Mouse (Mus musculus): Measurements from ENCODE around the gene Naa80. TPM values are rescaled to one million over a fixed set of nuclear protein-coding genes. Genes with fewer than 3 reads are reported as not detected.

Naa80 gene
- total RNA-seq, 1 experiment: 7.3 TPM

GRCm38 (mm10) chr9:107567702-107568319 lies 10.9 kb upstream of the Naa80 start, which contains the start of gene Hyal2:
TSS of gene Hyal2 (plus strand) at chr9:107567945.
- no peak within 1 kb of the TSS for H3K27ac ChIP-seq (ENCODE audit: insufficient read depth, low read depth, low read length, poor library complexity, severe bottlenecking)
- H3K9ac ChIP-seq (ENCODE audit: insufficient read depth, low read depth, low read length, poor library complexity, severe bottlenecking): peak within 1 kb of the TSS; percentile 35; the same call in 1 of the 2 replicates
- peaks cover 0 to 25% of the 10 kb centered on the region in 2 experiments; a peak in 3 of 4 replicates for H3K4me1 ChIP-seq (ENCODE audit: control insufficient read depth in 2 of 2, insufficient read depth in 2 of 2, low read length in 2 of 2, poor library complexity in 1 of 2)
- H3K36me3 ChIP-seq (ENCODE audit: control insufficient read depth, insufficient read depth, low read length, poor library complexity, severe bottlenecking): peaks cover 21% of the 10 kb centered on the region
- H3K4me3 ChIP-seq (ENCODE audit: insufficient read depth in 1 of 2, low read depth in 1 of 2, low read length in 2 of 2, poor library complexity in 1 of 2, severe bottlenecking in 1 of 2): peak within 1 kb of the TSS; percentile 67 to 81
- DNase-seq (ENCODE audit: low read depth, low spot score): no peak
- TF ChIP-seq CHD2 (IDR thresholded peaks at IDR 0.05; ENCODE audit: low read depth, low read length): no peak
- no peak for TF ChIP-seq MAFK (IDR thresholded peaks at IDR 0.05; ENCODE audit: insufficient read depth, low read depth, low read length)
- TF ChIP-seq ZC3H11A (IDR thresholded peaks at IDR 0.05; ENCODE audit: borderline replicate concordance, low read depth, low read length): no peak
- TF ChIP-seq ZNF384 (IDR thresholded peaks at IDR 0.05; ENCODE audit: low read depth, low read length): no peak
- no peak for TF ChIP-seq HCFC1 (IDR thresholded peaks at IDR 0.05; ENCODE audit: borderline replicate concordance, insufficient read depth, low read length)
- H3K9me3 ChIP-seq (ENCODE audit: control insufficient read depth, insufficient read depth, low read depth, low read length): no peaks in the 10 kb centered on the region
- in situ Hi-C loops (cut with MboI; ENCODE audit: low sequenced_read_pairs in 2 of 2, unreplicated experiment in 2 of 2): no loop called here

- in situ Hi-C loops (cut with MboI; ENCODE audit: low sequenced_read_pairs in 2 of 2, unreplicated experiment in 2 of 2): no loop called here
- peaks cover 21% of the 10 kb centered on the region for H3K36me3 ChIP-seq (ENCODE audit: control insufficient read depth, insufficient read depth, low read length, poor library complexity, severe bottlenecking)
- H3K27ac ChIP-seq (ENCODE audit: insufficient read depth, low read depth, low read length, poor library complexity, severe bottlenecking): no peak overlapping the region
- no peaks in the 10 kb centered on the region for H3K9me3 ChIP-seq (ENCODE audit: control insufficient read depth, insufficient read depth, low read depth, low read length)
- peak; percentile 90 for DNase-seq (ENCODE audit: low read depth, low spot score)
- H3K4me3 ChIP-seq (ENCODE audit: insufficient read depth in 1 of 2, low read depth in 1 of 2, low read length in 2 of 2, poor library complexity in 1 of 2, severe bottlenecking in 1 of 2): peak overlapping the region; percentile 67 to 81
- peak overlapping the region; percentile 80 for H3K9ac ChIP-seq (ENCODE audit: insufficient read depth, low read depth, low read length, poor library complexity, severe bottlenecking)
- peaks cover 0 to 25% of the 10 kb centered on the region in 2 experiments; a peak in 3 of 4 replicates for H3K4me1 ChIP-seq (ENCODE audit: control insufficient read depth in 2 of 2, insufficient read depth in 2 of 2, low read length in 2 of 2, poor library complexity in 1 of 2)
- no peak for TF ChIP-seq CHD2 (IDR thresholded peaks at IDR 0.05; ENCODE audit: low read depth, low read length)
- peak; percentile 49; the same call in 1 of the 2 replicates for TF ChIP-seq HCFC1 (IDR thresholded peaks at IDR 0.05; ENCODE audit: borderline replicate concordance, insufficient read depth, low read length)
- TF ChIP-seq MAFK (IDR thresholded peaks at IDR 0.05; ENCODE audit: insufficient read depth, low read depth, low read length): no peak
Measured at GRCm38 (mm10) chr9:107568331-107569261, 10.1 kb upstream of the Naa80 start.

- Histone ChIP-seq H3K4me3 (ENCODE audit: insufficient read depth in 1 of 2, low read depth in 1 of 2, low read length in 2 of 2, poor library complexity in 1 of 2, severe bottlenecking in 1 of 2) (peak overlapping the region; percentile 67 to 81), H3K9me3 (ENCODE audit: control insufficient read depth, insufficient read depth, low read depth, low read length) (no peaks in the 10 kb centered on the region), H3K4me1 (ENCODE audit: control insufficient read depth in 2 of 2, insufficient read depth in 2 of 2, low read length in 2 of 2, poor library complexity in 1 of 2) (peaks cover 0 to 25% of the 10 kb centered on the region in 2 experiments; a peak in 3 of 4 replicates), H3K9ac (ENCODE audit: insufficient read depth, low read depth, low read length, poor library complexity, severe bottlenecking) (peak overlapping the region; percentile 80), H3K27ac (ENCODE audit: insufficient read depth, low read depth, low read length, poor library complexity, severe bottlenecking) (no peak overlapping the region), H3K36me3 (ENCODE audit: control insufficient read depth, insufficient read depth, low read length, poor library complexity, severe bottlenecking) (peaks cover 21% of the 10 kb centered on the region)
- in situ Hi-C loops (cut with MboI; ENCODE audit: low sequenced_read_pairs in 2 of 2, unreplicated experiment in 2 of 2): no loop called here
- no peak for DNase-seq (ENCODE audit: low read depth, low spot score)
- TF ChIP-seq ZNF384 (IDR thresholded peaks at IDR 0.05; ENCODE audit: low read depth, low read length): no peak
- no peak for TF ChIP-seq CHD2 (IDR thresholded peaks at IDR 0.05; ENCODE audit: low read depth, low read length)
- TF ChIP-seq ZC3H11A (IDR thresholded peaks at IDR 0.05; ENCODE audit: borderline replicate concordance, low read depth, low read length): no peak
- TF ChIP-seq MAFK (IDR thresholded peaks at IDR 0.05; ENCODE audit: insufficient read depth, low read depth, low read length): no peak
- TF ChIP-seq HCFC1 (IDR thresholded peaks at IDR 0.05; ENCODE audit: borderline replicate concordance, insufficient read depth, low read length): no peak
Measured at GRCm38 (mm10) chr9:107569270-107569669, 9.4 kb upstream of the Naa80 start.

GRCm38 (mm10) chr9:107570016-107570415 lies 8.7 kb upstream of the Naa80 start:
- H3K36me3 ChIP-seq (ENCODE audit: control insufficient read depth, insufficient read depth, low read length, poor library complexity, severe bottlenecking): peaks cover 20% of the 10 kb centered on the region
- peak overlapping the region; percentile 80; the same call in 1 of the 2 replicates for H3K9ac ChIP-seq (ENCODE audit: insufficient read depth, low read depth, low read length, poor library complexity, severe bottlenecking)
- DNase-seq (ENCODE audit: low read depth, low spot score): no peak
- peaks cover 0 to 21% of the 10 kb centered on the region in 2 experiments; a peak in 3 of 4 replicates for H3K4me1 ChIP-seq (ENCODE audit: control insufficient read depth in 2 of 2, insufficient read depth in 2 of 2, low read length in 2 of 2, poor library complexity in 1 of 2)
- in situ Hi-C loops (cut with MboI; ENCODE audit: low sequenced_read_pairs in 2 of 2, unreplicated experiment in 2 of 2): no loop called here
- TF ChIP-seq ZNF384 (IDR thresholded peaks at IDR 0.05; ENCODE audit: low read depth, low read length) (no peak), HCFC1 (IDR thresholded peaks at IDR 0.05; ENCODE audit: borderline replicate concordance, insufficient read depth, low read length) (no peak), MAFK (IDR thresholded peaks at IDR 0.05; ENCODE audit: insufficient read depth, low read depth, low read length) (no peak), CHD2 (IDR thresholded peaks at IDR 0.05; ENCODE audit: low read depth, low read length) (no peak), ZC3H11A (IDR thresholded peaks at IDR 0.05; ENCODE audit: borderline replicate concordance, low read depth, low read length) (no peak)
- H3K9me3 ChIP-seq (ENCODE audit: control insufficient read depth, insufficient read depth, low read depth, low read length): no peaks in the 10 kb centered on the region
- H3K27ac ChIP-seq (ENCODE audit: insufficient read depth, low read depth, low read length, poor library complexity, severe bottlenecking): no peak overlapping the region
- peak overlapping the region; percentile 67 to 81 for H3K4me3 ChIP-seq (ENCODE audit: insufficient read depth in 1 of 2, low read depth in 1 of 2, low read length in 2 of 2, poor library complexity in 1 of 2, severe bottlenecking in 1 of 2)

All from ES-E14 (cell line).